Mouse (Mus musculus): Measurements from ENCODE around the gene Setd6. TPM values are rescaled to one million over a fixed set of nuclear protein-coding genes. Genes with fewer than 3 reads are reported as not detected.

Gene Setd6
- polyA plus RNA-seq, 1 experiment = 9.7 TPM

Other genes starting within 250 kb of the Setd6 start
- 17.9 and 18.6 TPM in 2 replicates for gene Csnk2a2, start 225.8 kb upstream of the Setd6 start, polyA plus RNA-seq (2012; rRNA removed)
- not detected in 2 replicates for gene Ccdc113, start 181.8 kb upstream of the Setd6 start, polyA plus RNA-seq (2012; rRNA removed)
- gene Prss54, start 139.5 kb upstream of the Setd6 start, polyA plus RNA-seq (2012; rRNA removed) = not detected in 2 replicates
- 1.7 and 2.1 TPM in 2 replicates for gene Gins3, start 82.4 kb upstream of the Setd6 start, polyA plus RNA-seq (2012; rRNA removed)
- 9.9 and 12.5 TPM in 2 replicates for gene Ndrg4, start 38.9 kb upstream of the Setd6 start, polyA plus RNA-seq (2012; rRNA removed)
- 74.6 and 112 TPM in 2 replicates for gene Cnot1, start 91.6 kb downstream of the Setd6 start, polyA plus RNA-seq (2012; rRNA removed)
- gene Sap18b, start 109.5 kb downstream of the Setd6 start, polyA plus RNA-seq (2012; rRNA removed) = 47.0 and 51.7 TPM in 2 replicates
- 13.3 and 16.3 TPM in 2 replicates for gene Slc38a7, start 137.7 kb downstream of the Setd6 start, polyA plus RNA-seq (2012; rRNA removed)
- gene Got2, start 172.7 kb downstream of the Setd6 start, polyA plus RNA-seq (2012; rRNA removed) = 68.8 and 72.6 TPM in 2 replicates

All from large intestine, adult 2 months (tissue).